Mouse (Mus musculus) erythroblast, embryonic 14.5 days (primary cell): ENCODE measurements around the gene Map4k4.

Experiments
- GATA1 ChIP-seq: IDR thresholded peaks from 2 replicates; pipeline ENCODE4 v1.6.1; 2012; ENCODE audit warnings: low read length, inconsistent platforms, mixed read lengths
- TAL1 ChIP-seq: IDR thresholded peaks from 3 replicates; pipeline ENCODE4 v1.6.1; 2012; ENCODE audit warnings: low read length, inconsistent platforms, mixed read lengths

DNA sequence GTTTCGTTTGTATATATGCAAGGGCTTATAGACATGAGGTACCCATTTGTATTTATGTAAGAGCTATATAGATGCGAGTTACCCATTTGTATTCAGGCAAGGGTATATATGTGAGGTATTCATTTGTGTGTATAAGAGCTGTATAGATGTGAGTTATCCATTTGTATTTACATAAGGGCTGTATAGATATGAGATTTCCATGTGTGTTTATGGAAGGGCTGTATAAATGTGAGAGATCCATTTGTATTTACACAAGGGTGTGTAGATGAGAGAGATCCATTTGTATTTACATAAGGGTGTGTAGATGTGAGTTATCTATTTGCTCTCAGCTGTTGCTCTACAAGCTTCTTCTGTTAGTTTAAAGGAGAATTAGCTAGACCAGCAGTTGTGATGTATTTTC is 63.7 kb downstream of the Map4k4 start:
- TF ChIP-seq GATA1, result no peak
- no peak for TF ChIP-seq TAL1
